Mouse (Mus musculus) liver, embryonic 14.5 days (tissue): ENCODE measurements at regions not wholly inside any gene's neighbourhood (a gene's known extent, or its start where the extent isn't known, plus 50 kb on each side); places are given as distances from the start of the nearest gene placed in this dataset.

ENCODE experiments used
- CTCF ChIP-seq: IDR thresholded peaks from 2 replicates; pipeline ENCODE4 v1.5.1; 2016; ENCODE audit warnings: antibody characterized with exemption, low read depth, control low read depth
- EP300 ChIP-seq: IDR thresholded peaks from 2 replicates; pipeline ENCODE4 v1.6.1; 2016; ENCODE audit warnings: antibody characterized with exemption, low read depth

GRCm38 (mm10) chr5:105974576-105975177 is 98.3 kb downstream of the Zfp326 start:
- TF ChIP-seq EP300 (no peak), CTCF (no peak)
